In genomic region chr14:54480673-54481072, GRCm38 (mm10) we compare ENCODE assay signal across 19 mouse cellular contexts. TPM values are rescaled to one million over a fixed set of nuclear protein-coding genes. Genes with fewer than 3 reads are reported as not detected.
DNase-seq lines count a peak whose midpoint lies in the region; ATAC-seq and TF ChIP-seq lines count a peak whose summit lies in the region.
"Had no signal": no experiment of that assay in that cellular context is flagged by ENCODE, and none has a peak within 500 bp of the region (broad histone marks: within the 10 kb centered on the region; RNA-seq: fewer than 3 reads in every experiment).

No protein-coding gene starts in this region.

- peak; percentile 45 for DNase-seq in retina, embryonic 14.5 days (ENCODE audit: low spot score)
- DNase-seq in retina, postnatal 1 day = no peak
- no peak for DNase-seq in CH12.LX (ENCODE audit: extremely low read depth)
- DNase-seq in thymus, postnatal 14 days = peak; percentile 68
- DNase-seq in heart, embryonic 10.5 days (ENCODE audit: low spot score) = no peak
- DNase-seq in heart, adult 11 months = no peak
- DNase-seq: cerebellum, adult 9-10 months; heart, postnatal 14 days; layer of hippocampus, adult 9-11 months had no signal

- TF ChIP-seq POLR2A in CH12.LX (IDR thresholded peaks at IDR 0.05; ENCODE audit: low read depth, low read length) = no peak

- H3K9me3 ChIP-seq in CH12.LX (replicated peaks; ENCODE audit: low read length) = no peaks in the 10 kb centered on the region
- H3K9me3 ChIP-seq in intestine, embryonic 16.5 days (ENCODE audit: control insufficient read depth, low read length) = no peaks in the 10 kb centered on the region
- H3K9me3 ChIP-seq in heart, embryonic 10.5 days = no peaks in the 10 kb centered on the region
- H3K9me3 ChIP-seq: kidney, embryonic 15.5 days; lung, embryonic 15.5 days; neural tube, embryonic 13.5 days had no signal

- TF ChIP-seq EP300 in CH12.LX (IDR thresholded peaks at IDR 0.05; ENCODE audit: low read length) = no peak

- no peak for TF ChIP-seq RAD21 in CH12.LX (IDR thresholded peaks at IDR 0.05; ENCODE audit: low read depth, low read length)

- no peak overlapping the region for H3K4me3 ChIP-seq in CH12.LX (replicated peaks in 1 of 3; ENCODE audit: low read depth in 2 of 3, low read length in 2 of 3, poor library complexity in 1 of 3)
- H3K4me3 ChIP-seq in intestine, embryonic 16.5 days (ENCODE audit: low read length) = no peak overlapping the region
- no peak overlapping the region for H3K4me3 ChIP-seq in heart, embryonic 10.5 days
- H3K4me3 ChIP-seq: lung, embryonic 15.5 days; neural tube, embryonic 13.5 days had no signal

- peaks cover 17 to 38% of the 10 kb centered on the region in 2 experiments for H3K4me1 ChIP-seq in CH12.LX (ENCODE audit: control insufficient read depth in 1 of 2, insufficient read depth in 2 of 2)
- H3K4me1 ChIP-seq in intestine, embryonic 16.5 days (ENCODE audit: control insufficient read depth, insufficient read depth, low read length) = peaks cover 9% of the 10 kb centered on the region
- H3K4me1 ChIP-seq in heart, embryonic 10.5 days = peaks cover 39% of the 10 kb centered on the region

- WGBS in intestine, embryonic 16.5 days = 73% methylated on average over 6 of the region's 6 CpGs
- WGBS in heart, embryonic 10.5 days = 60% methylated on average over 6 of the region's 6 CpGs

- dilution Hi-C loops in CH12.LX (cut with MboI; ENCODE audit: extremely low pct_ligation_motif_present, extremely low pct_unique_long_range_greater_than_20kb, low sequenced_read_pairs) = no loop called here

- H3K27me3 ChIP-seq in CH12.LX (replicated peaks) = no peaks in the 10 kb centered on the region
- H3K27me3 ChIP-seq in intestine, embryonic 16.5 days (replicated peaks; ENCODE audit: control insufficient read depth, insufficient read depth, low read length) = peaks cover 9% of the 10 kb centered on the region; the same call in 1 of the 2 replicates
- H3K27me3 ChIP-seq in heart, embryonic 10.5 days (ENCODE audit: insufficient read depth, poor library complexity, severe bottlenecking) = peaks cover 48% of the 10 kb centered on the region

- ATAC-seq in inflammation-experienced regulatory T-cells, adult 6 months = peak; percentile 3
- no peak for ATAC-seq in intestine, embryonic 16.5 days
- ATAC-seq: forebrain, embryonic 14.5 days; hindbrain, postnatal 0 days had no signal

- no peak overlapping the region for H3K27ac ChIP-seq in CH12.LX (ENCODE audit: insufficient read depth, low read depth)
- no peak overlapping the region for H3K27ac ChIP-seq in intestine, embryonic 16.5 days (ENCODE audit: low read length)
- H3K27ac ChIP-seq in heart, embryonic 10.5 days = no peak overlapping the region
- H3K27ac ChIP-seq: hindbrain, postnatal 0 days; kidney, embryonic 15.5 days; lung, embryonic 15.5 days; neural tube, embryonic 13.5 days had no signal

- H3K79me2 ChIP-seq in CH12.LX (replicated peaks; ENCODE audit: control insufficient read depth, extremely low read depth, insufficient read depth, poor library complexity, severe bottlenecking) = no peaks in the 10 kb centered on the region

- H3K4me2 ChIP-seq in CH12.LX (ENCODE audit: insufficient read depth, low read depth, poor library complexity, severe bottlenecking) = no peak overlapping the region
- no peak overlapping the region for H3K4me2 ChIP-seq in intestine, embryonic 16.5 days (ENCODE audit: low read depth, low read length)
- H3K4me2 ChIP-seq: lung, embryonic 15.5 days; neural tube, embryonic 13.5 days had no signal

- TF ChIP-seq CTCF in CH12.LX (conservative IDR thresholded peaks at IDR 0.05 in 1 of 2, IDR thresholded peaks at IDR 0.05 in 1 of 2; ENCODE audit: low read depth in 2 of 2, low read length in 2 of 2) = no peak

- in situ Hi-C loops in CH12.LX (cut with MboI; ENCODE audit: low pct_ligation_motif_present, low pct_unique_long_range_greater_than_20kb, low sequenced_read_pairs) = no loop called here

- no peak overlapping the region for H3K9ac ChIP-seq in CH12.LX (ENCODE audit: insufficient read depth, low read depth)
- H3K9ac ChIP-seq in intestine, embryonic 16.5 days (ENCODE audit: low read depth, low read length) = no peak overlapping the region
- H3K9ac ChIP-seq: kidney, embryonic 15.5 days; lung, embryonic 15.5 days; neural tube, embryonic 13.5 days had no signal

- H3K36me3 ChIP-seq in CH12.LX (replicated peaks in 1 of 2; ENCODE audit: control insufficient read depth in 1 of 2, insufficient read depth in 1 of 2, low read length in 1 of 2) = no peaks in the 10 kb centered on the region
- no peaks in the 10 kb centered on the region for H3K36me3 ChIP-seq in intestine, embryonic 16.5 days (ENCODE audit: control insufficient read depth, insufficient read depth, low read length)
- H3K36me3 ChIP-seq in heart, embryonic 10.5 days = no peaks in the 10 kb centered on the region
- H3K36me3 ChIP-seq: kidney, embryonic 15.5 days; lung, embryonic 15.5 days had no signal

TF ChIP-seq in CH12.LX, 34 proteins besides CTCF, POLR2A, EP300 and RAD21:
- TF ChIP-seq ETS1 (conservative IDR thresholded peaks at IDR 0.05; ENCODE audit: low read depth, low read length) (no peak), ZMIZ1 (IDR thresholded peaks at IDR 0.05; ENCODE audit: low read depth, low read length) (no peak), BHLHE40 (IDR thresholded peaks at IDR 0.05; ENCODE audit: low read depth, low read length) (peak; percentile 54; the same call in 1 of the 2 replicates), SIN3A (IDR thresholded peaks at IDR 0.05; ENCODE audit: low read length) (no peak)

RNA-seq across cellular contexts. Expression of gene Rem2, which starts 4.8 kb away (rescaled TPM):
- 0.08 and 0.29 TPM in 2 replicates for total RNA-seq in CH12.LX (2012; rRNA removed)
- not detected in 2 replicates for total RNA-seq in CH12.LX (2014; rRNA removed)
- polyA plus RNA-seq in CH12.LX (2012; ENCODE audit: insufficient read length, low read depth) = 0.18 TPM in 1 of 2 replicates, not detected in the other
- under 1 TPM; 0.50 to 0.58 (median 0.57) TPM for polyA plus RNA-seq in inflammation-experienced regulatory T-cells, adult 6 months (2017; shearing (Covaris generic))
- polyA plus RNA-seq in intestine, embryonic 16.5 days (2015; fragmentation: Nextera tagmentation; extraction: Ambion mirVana) = 1.2 and 1.6 TPM in 2 replicates
- polyA plus RNA-seq in heart, embryonic 10.5 days (2016; fragmentation: Nextera tagmentation; extraction: Ambion mirVana) = 2.4 and 3.8 TPM in 2 replicates
- total RNA-seq: gastrocnemius, adult 18-20 months; heart, adult 8-10 months; heart, postnatal 14 days; liver, adult 2 months had no signal

RNA-seq across cellular contexts. Expression of gene Lrp10, which starts 16.7 kb away (rescaled TPM):
- total RNA-seq in CH12.LX (2012; rRNA removed) = 51.4 and 60.0 TPM in 2 replicates
- 27.9 and 28.7 TPM in 2 replicates for total RNA-seq in CH12.LX (2014; rRNA removed)
- 64.1 and 79.8 TPM in 2 replicates for polyA plus RNA-seq in CH12.LX (2012; ENCODE audit: insufficient read length, low read depth)
- 10 to 100 TPM; 52.5 to 66.4 (median 63.3) TPM for polyA plus RNA-seq in inflammation-experienced regulatory T-cells, adult 6 months (2017; shearing (Covaris generic))
- polyA plus RNA-seq in intestine, embryonic 16.5 days (2015; fragmentation: Nextera tagmentation; extraction: Ambion mirVana) = 53.4 and 65.3 TPM in 2 replicates
- polyA plus RNA-seq in heart, embryonic 10.5 days (2016; fragmentation: Nextera tagmentation; extraction: Ambion mirVana) = 44.8 and 51.0 TPM in 2 replicates

RNA-seq across cellular contexts. Expression of gene Prmt5, which starts 36.7 kb away (rescaled TPM):
- total RNA-seq in CH12.LX (2012; rRNA removed) = 157 and 159 TPM in 2 replicates
- 106 and 110 TPM in 2 replicates for total RNA-seq in CH12.LX (2014; rRNA removed)
- 185 and 206 TPM in 2 replicates for polyA plus RNA-seq in CH12.LX (2012; ENCODE audit: insufficient read length, low read depth)
- polyA plus RNA-seq in inflammation-experienced regulatory T-cells, adult 6 months (2017; shearing (Covaris generic)) = 10 to 100 TPM; 27.9 to 47.0 (median 36.6) TPM
- 67.2 and 71.8 TPM in 2 replicates for polyA plus RNA-seq in intestine, embryonic 16.5 days (2015; fragmentation: Nextera tagmentation; extraction: Ambion mirVana)
- 86.2 and 103 TPM in 2 replicates for polyA plus RNA-seq in heart, embryonic 10.5 days (2016; fragmentation: Nextera tagmentation; extraction: Ambion mirVana)

RNA-seq across cellular contexts. Expression of gene Mmp14, which starts 49.3 kb away (rescaled TPM):
- total RNA-seq in CH12.LX (2012; rRNA removed) = 0.08 and 0.17 TPM in 2 replicates
- total RNA-seq in CH12.LX (2014; rRNA removed) = 0.08 and 0.11 TPM in 2 replicates
- polyA plus RNA-seq in CH12.LX (2012; ENCODE audit: insufficient read length, low read depth) = 0.10 TPM in 1 of 2 replicates, not detected in the other
- under 1 TPM in 2 of 3 experiments, not detected in 1; 0.29 to 0.47 TPM for polyA plus RNA-seq in inflammation-experienced regulatory T-cells, adult 6 months (2017; shearing (Covaris generic))
- polyA plus RNA-seq in intestine, embryonic 16.5 days (2015; fragmentation: Nextera tagmentation; extraction: Ambion mirVana) = 89.7 and 90.7 TPM in 2 replicates
- polyA plus RNA-seq in heart, embryonic 10.5 days (2016; fragmentation: Nextera tagmentation; extraction: Ambion mirVana) = 80.3 and 108 TPM in 2 replicates

RNA-seq across cellular contexts. Expression of gene Mrpl52, which starts 54.0 kb away (rescaled TPM):
- 309 and 328 TPM in 2 replicates for total RNA-seq in CH12.LX (2012; rRNA removed)
- total RNA-seq in CH12.LX (2014; rRNA removed) = 87.9 and 97.1 TPM in 2 replicates
- polyA plus RNA-seq in CH12.LX (2012; ENCODE audit: insufficient read length, low read depth) = 230 and 281 TPM in 2 replicates
- 100 to 1,000 TPM; 253 to 303 (median 292) TPM for polyA plus RNA-seq in inflammation-experienced regulatory T-cells, adult 6 months (2017; shearing (Covaris generic))
- 249 and 267 TPM in 2 replicates for polyA plus RNA-seq in intestine, embryonic 16.5 days (2015; fragmentation: Nextera tagmentation; extraction: Ambion mirVana)
- polyA plus RNA-seq in heart, embryonic 10.5 days (2016; fragmentation: Nextera tagmentation; extraction: Ambion mirVana) = 222 and 228 TPM in 2 replicates

Comparison
In these comparisons a context has a peak if more than half of its experiments do, and no peak if none do; other contexts are left out.
1. DNase-seq: peak in retina, embryonic 14.5 days (single experiment) and thymus, postnatal 14 days (single experiment); none in retina, postnatal 1 day (single experiment), CH12.LX (single experiment), heart, embryonic 10.5 days (single experiment) and heart, adult 11 months (single experiment).